Mouse (Mus musculus) stomach, postnatal 0 days (tissue): ENCODE measurements around the gene Glp1r. TPM values are rescaled to one million over a fixed set of nuclear protein-coding genes. Genes with fewer than 3 reads are reported as not detected.

Source experiments
- ATAC-seq: fragments of 200-750 bp; cut with Nextera tagmentation; 2 replicates; pipeline ENCODE4 v1.8.0; 2017; ENCODE audit not compliant: low FRiP score, low TSS enrichment
- DNase-seq: peaks from one replicate; pipeline ENCODE4 v3.0.0-alpha.2; 2016; ENCODE audit warnings: low spot score
- H3K27ac ChIP-seq: fragments of 300-500 bp; sonication (generic); replicated peaks from 2 replicates; pipeline ENCODE4 v1.5.1; 2014; ENCODE audit warnings: mild to moderate bottlenecking, control low read depth
- H3K27me3 ChIP-seq: fragments of 300-500 bp; sonication (generic); 2 replicates; pipeline ENCODE4 v1.6.1; 2014; ENCODE audit warnings: low read length; ENCODE audit not compliant: control insufficient read depth, insufficient read depth
- H3K36me3 ChIP-seq: fragments of 300-500 bp; sonication (generic); 2 replicates; pipeline ENCODE4 v1.6.1; 2014; ENCODE audit warnings: low read length, mixed read lengths; ENCODE audit not compliant: control insufficient read depth, insufficient read depth
- H3K4me1 ChIP-seq: fragments of 300-500 bp; sonication (generic); replicated peaks from 2 replicates; pipeline ENCODE4 v1.6.1; 2014; ENCODE audit warnings: antibody characterized with exemption; ENCODE audit not compliant: control insufficient read depth, insufficient read depth
- H3K4me2 ChIP-seq: fragments of 300-500 bp; sonication (generic); replicated peaks from 2 replicates; pipeline ENCODE4 v1.6.1; 2014; ENCODE audit warnings: low read depth, mild to moderate bottlenecking, control low read depth, moderate library complexity
- H3K4me3 ChIP-seq: fragments of 300-500 bp; sonication (generic); 2 replicates; pipeline ENCODE4 v1.5.1; 2014; ENCODE audit warnings: low read depth, low read length, control low read depth
- H3K9ac ChIP-seq: fragments of 300-500 bp; sonication (generic); 2 replicates; pipeline ENCODE4 v1.6.1; 2014; ENCODE audit warnings: mild to moderate bottlenecking, low read length, control low read depth, mixed read lengths
- H3K9me3 ChIP-seq: fragments of 300-500 bp; sonication (generic); 2 replicates; pipeline ENCODE4 v1.6.1; 2016; ENCODE audit warnings: low read length; ENCODE audit not compliant: control insufficient read depth
- CTCF ChIP-seq: IDR thresholded peaks from 2 replicates; pipeline ENCODE4 v1.5.1; 2016; ENCODE audit warnings: antibody characterized with exemption, low read depth, mild to moderate bottlenecking, moderate library complexity
- EP300 ChIP-seq: optimal IDR thresholded peaks from 2 replicates; pipeline ENCODE3; 2016; ENCODE audit warnings: antibody characterized with exemption
- WGBS: fragments of 180-500 bp; shearing (Covaris S2); extraction: QIAGEN DNeasy Blood & Tissue Kit; methylation state at CpG from one replicate; pipeline ENCODE4 v1.1.7; 2014; 5-methylcytosine and 5-hydroxymethylcytosine counted together
- polyA plus RNA-seq: library from polyadenylated mRNA; unstranded; fragments of >200 nt; fragmentation: Nextera tagmentation; extraction: Ambion mirVana; gene quantifications from 2 replicates; pipeline ENCODE4 v1.2.1, GENCODE M21; 2015

Gene Glp1r
- 0.13 and 0.18 TPM in 2 replicates for polyA plus RNA-seq

- no peaks in the 10 kb centered on the region for H3K9me3 ChIP-seq
- 1% methylated on average over 36 of the region's 37 CpGs for WGBS
- TF ChIP-seq EP300: no peak
- no peaks in the 10 kb centered on the region for H3K27me3 ChIP-seq
- H3K36me3 ChIP-seq: no peaks in the 10 kb centered on the region
- peak within 1 kb of the TSS; percentile 44 for H3K4me3 ChIP-seq
- H3K4me1 ChIP-seq: no peaks in the 10 kb centered on the region
- ATAC-seq: 0 out of 2 replicates have a peak, but pooled peaks have one; percentile 27
- H3K9ac ChIP-seq: peak within 1 kb of the TSS; percentile 47
- peak within 1 kb of the TSS; percentile 77 for H3K4me2 ChIP-seq
- H3K27ac ChIP-seq: no peak within 1 kb of the TSS
- peak; percentile 58 for DNase-seq
These were observed at the start of gene Glp1r for GRCm38 (mm10) chr17:30901627-30902026. TSS of gene Glp1r (plus strand) at chr17:30901817.

GRCm38 (mm10) chr17:30852345-30852744, 49.3 kb upstream of the Glp1r start:
- Histone ChIP-seq H3K4me1 (no peaks in the 10 kb centered on the region), H3K9ac (no peak overlapping the region), H3K9me3 (no peaks in the 10 kb centered on the region), H3K4me2 (no peak overlapping the region), H3K36me3 (no peaks in the 10 kb centered on the region), H3K27me3 (no peaks in the 10 kb centered on the region), H3K27ac (no peak overlapping the region), H3K4me3 (no peak overlapping the region)
- ATAC-seq (no peak), DNase-seq (no peak)
- peak; percentile 24; the same call in 1 of the 2 replicates for TF ChIP-seq CTCF
- TF ChIP-seq EP300: no peak

- H3K4me2 ChIP-seq: no peak overlapping the region
- H3K36me3 ChIP-seq: no peaks in the 10 kb centered on the region
- no peak for DNase-seq
- TF ChIP-seq CTCF (no peak), EP300 (no peak)
- no peaks in the 10 kb centered on the region for H3K9me3 ChIP-seq
- no peak for ATAC-seq
- no peaks in the 10 kb centered on the region for H3K27me3 ChIP-seq
- H3K27ac ChIP-seq: no peak overlapping the region
- H3K4me3 ChIP-seq: no peak overlapping the region
- WGBS: 91% methylated on average over 5 of the region's 5 CpGs
- H3K4me1 ChIP-seq: no peaks in the 10 kb centered on the region
- H3K9ac ChIP-seq: no peak overlapping the region
These were observed 44.3 kb upstream of the Glp1r start for GRCm38 (mm10) chr17:30857347-30857746.

GRCm38 (mm10) chr17:30858586-30859259, 42.9 kb upstream of the Glp1r start:
- Histone ChIP-seq H3K9ac (no peak overlapping the region), H3K4me2 (no peak overlapping the region), H3K4me3 (no peak overlapping the region), H3K36me3 (no peaks in the 10 kb centered on the region), H3K9me3 (no peaks in the 10 kb centered on the region), H3K27ac (no peak overlapping the region), H3K4me1 (no peaks in the 10 kb centered on the region), H3K27me3 (no peaks in the 10 kb centered on the region)
- TF ChIP-seq EP300 (no peak), CTCF (no peak)
- 46% methylated on average over 11 of the region's 11 CpGs for WGBS
- ATAC-seq (no peak), DNase-seq (no peak)

GRCm38 (mm10) chr17:30859989-30860585, 41.5 kb upstream of the Glp1r start:
- no peak overlapping the region for H3K9ac ChIP-seq
- H3K4me1 ChIP-seq: no peaks in the 10 kb centered on the region
- no peaks in the 10 kb centered on the region for H3K9me3 ChIP-seq
- H3K4me3 ChIP-seq: no peak overlapping the region
- DNase-seq: no peak
- TF ChIP-seq EP300: no peak
- TF ChIP-seq CTCF: no peak
- no peak overlapping the region for H3K27ac ChIP-seq
- H3K36me3 ChIP-seq: no peaks in the 10 kb centered on the region
- no peaks in the 10 kb centered on the region for H3K27me3 ChIP-seq
- no peak overlapping the region for H3K4me2 ChIP-seq
- no peak for ATAC-seq
- 52% methylated on average over 10 of the region's 10 CpGs for WGBS

- H3K4me2 ChIP-seq: no peak overlapping the region
- 48% methylated on average over 7 of the region's 7 CpGs for WGBS
- H3K9me3 ChIP-seq: no peaks in the 10 kb centered on the region
- TF ChIP-seq CTCF: no peak
- no peak for TF ChIP-seq EP300
- ATAC-seq (no peak), DNase-seq (no peak)
- H3K27me3 ChIP-seq: no peaks in the 10 kb centered on the region
- H3K4me3 ChIP-seq: no peak overlapping the region
- H3K36me3 ChIP-seq: no peaks in the 10 kb centered on the region
- H3K9ac ChIP-seq: no peak overlapping the region
- H3K27ac ChIP-seq: no peak overlapping the region
- no peaks in the 10 kb centered on the region for H3K4me1 ChIP-seq
These were observed 41.0 kb upstream of the Glp1r start for GRCm38 (mm10) chr17:30860606-30861005.
